Mouse (Mus musculus) liver, postnatal 0 days (tissue): ENCODE measurements around the gene Ubr3. TPM values are rescaled to one million over a fixed set of nuclear protein-coding genes. Genes with fewer than 3 reads are reported as not detected.

Source experiments
- ATAC-seq: fragments of 200-750 bp; cut with Nextera tagmentation; 2 replicates; pipeline ENCODE4 v1.8.0; 2017; ENCODE audit warnings: mild to moderate bottlenecking, moderate library complexity
- DNase-seq: peaks from one replicate; pipeline ENCODE4 v3.0.0-alpha.2; 2016
- H3K27ac ChIP-seq: fragments of 300-500 bp; sonication (generic); 2 replicates; pipeline ENCODE4 v1.5.1; 2014; ENCODE audit warnings: antibody characterized with exemption, moderate library complexity, mild to moderate bottlenecking, low read depth
- H3K27me3 ChIP-seq: fragments of 300-500 bp; sonication (generic); 2 replicates; pipeline ENCODE4 v1.6.1; 2014; ENCODE audit warnings: low read length, control low read depth, mixed read lengths; ENCODE audit not compliant: insufficient read depth
- H3K36me3 ChIP-seq: fragments of 300-500 bp; sonication (generic); replicated peaks from 2 replicates; pipeline ENCODE4 v1.6.1; 2014; ENCODE audit warnings: mild to moderate bottlenecking, control low read depth, low read length, moderate library complexity, mixed read lengths; ENCODE audit not compliant: insufficient read depth
- H3K4me1 ChIP-seq: fragments of 300-500 bp; sonication (generic); 2 replicates; pipeline ENCODE4 v1.6.1; 2014; ENCODE audit warnings: antibody characterized with exemption, mild to moderate bottlenecking, control low read depth; ENCODE audit not compliant: insufficient read depth
- H3K4me2 ChIP-seq: fragments of 300-500 bp; sonication (generic); 2 replicates; pipeline ENCODE4 v1.6.1; 2014; ENCODE audit warnings: low read depth, mild to moderate bottlenecking, low read length, moderate library complexity, mixed read lengths
- H3K4me3 ChIP-seq: fragments of 300-500 bp; sonication (generic); 2 replicates; pipeline ENCODE4 v1.5.1; 2014; ENCODE audit warnings: low read depth, low read length
- H3K9ac ChIP-seq: fragments of 300-500 bp; sonication (generic); replicated peaks from 2 replicates; pipeline ENCODE4 v1.6.1; 2014; ENCODE audit warnings: mild to moderate bottlenecking, moderate library complexity
- H3K9me3 ChIP-seq: fragments of 300-500 bp; sonication (generic); 2 replicates; pipeline ENCODE4 v1.6.1; 2016; ENCODE audit warnings: mild to moderate bottlenecking, control low read depth, low read length, mixed read lengths
- CTCF ChIP-seq: sonication (generic); IDR thresholded peaks from 2 replicates; pipeline ENCODE4 v1.5.1; 2016; ENCODE audit warnings: antibody characterized with exemption, low read depth
- EP300 ChIP-seq: IDR thresholded peaks from 2 replicates; pipeline ENCODE4 v1.6.1; 2016; ENCODE audit warnings: antibody characterized with exemption, low read depth, mild to moderate bottlenecking
- WGBS: fragments of 180-500 bp; shearing (Covaris S2); extraction: QIAGEN DNeasy Blood & Tissue Kit; methylation state at CpG from one replicate; pipeline ENCODE4 v1.1.7; 2014; ENCODE audit not compliant: insufficient replicate concordance; 5-methylcytosine and 5-hydroxymethylcytosine counted together
- polyA plus RNA-seq: library from polyadenylated mRNA; unstranded; fragments of >200 nt; fragmentation: Nextera tagmentation; extraction: Ambion mirVana; gene quantifications from 2 replicates; pipeline ENCODE4 v1.2.1, GENCODE M21; 2015

The Ubr3 gene
- polyA plus RNA-seq, 1 experiment from 2014 or later: 5.7 TPM

- Histone ChIP-seq H3K27me3 (no peaks in the 10 kb centered on the region), H3K4me1 (no peaks in the 10 kb centered on the region), H3K4me2 (no peak overlapping the region; the same call in 1 of the 2 replicates), H3K27ac (no peak overlapping the region), H3K4me3 (no peak overlapping the region), H3K9me3 (no peaks in the 10 kb centered on the region), H3K36me3 (no peaks in the 10 kb centered on the region), H3K9ac (no peak overlapping the region)
- ATAC-seq (no peak), DNase-seq (no peak)
- no peak for TF ChIP-seq CTCF
- no peak for TF ChIP-seq EP300
- 53% methylated on average over 11 of the region's 11 CpGs for WGBS
Observed at GRCm38 (mm10) chr2:70047868-70048267, 150.8 kb downstream of the Ubr3 start.

- 83% methylated on average over 9 of the region's 9 CpGs for WGBS
- no peaks in the 10 kb centered on the region for H3K4me1 ChIP-seq
- no peaks in the 10 kb centered on the region for H3K27me3 ChIP-seq
- ATAC-seq (no peak), DNase-seq (no peak)
- no peak overlapping the region for H3K9ac ChIP-seq
- no peak overlapping the region for H3K4me2 ChIP-seq
- no peaks in the 10 kb centered on the region for H3K36me3 ChIP-seq
- no peak for TF ChIP-seq EP300
- no peak for TF ChIP-seq CTCF
- H3K9me3 ChIP-seq: no peaks in the 10 kb centered on the region
- no peak overlapping the region for H3K4me3 ChIP-seq
- no peak overlapping the region for H3K27ac ChIP-seq
Observed at GRCm38 (mm10) chr2:70053803-70054202, 156.8 kb downstream of the Ubr3 start.

GRCm38 (mm10) chr2:70058201-70058600 is 161.2 kb downstream of the Ubr3 start:
- H3K4me3 ChIP-seq: no peak overlapping the region
- no peaks in the 10 kb centered on the region for H3K9me3 ChIP-seq
- DNase-seq: no peak
- no peak overlapping the region for H3K27ac ChIP-seq
- no peaks in the 10 kb centered on the region for H3K36me3 ChIP-seq
- no peaks in the 10 kb centered on the region for H3K4me1 ChIP-seq
- no peaks in the 10 kb centered on the region for H3K27me3 ChIP-seq
- H3K9ac ChIP-seq: no peak overlapping the region
- H3K4me2 ChIP-seq: no peak overlapping the region
- TF ChIP-seq EP300 (no peak), CTCF (no peak)
- ATAC-seq: no peak
- WGBS: 71% methylated on average over 4 of the region's 4 CpGs

- Histone ChIP-seq H3K27me3 (no peaks in the 10 kb centered on the region), H3K4me1 (no peaks in the 10 kb centered on the region), H3K9me3 (no peaks in the 10 kb centered on the region), H3K4me3 (no peak overlapping the region), H3K36me3 (no peaks in the 10 kb centered on the region), H3K4me2 (no peak overlapping the region), H3K9ac (no peak overlapping the region), H3K27ac (no peak overlapping the region)
- 67% methylated on average over 11 of the region's 11 CpGs for WGBS
- no peak for DNase-seq
- ATAC-seq: no peak
- TF ChIP-seq EP300 (no peak), CTCF (no peak)
Observed at GRCm38 (mm10) chr2:70060359-70061345, 163.6 kb downstream of the Ubr3 start.

- WGBS: 68% methylated on average over 6 of the region's 6 CpGs
- H3K4me2 ChIP-seq: no peak overlapping the region
- H3K9ac ChIP-seq: no peak overlapping the region
- ATAC-seq: no peak
- no peaks in the 10 kb centered on the region for H3K9me3 ChIP-seq
- no peak for DNase-seq
- H3K36me3 ChIP-seq: no peaks in the 10 kb centered on the region
- TF ChIP-seq EP300 (no peak), CTCF (no peak)
- H3K4me1 ChIP-seq: no peaks in the 10 kb centered on the region
- H3K27ac ChIP-seq: no peak overlapping the region
- H3K4me3 ChIP-seq: no peak overlapping the region
- H3K27me3 ChIP-seq: no peaks in the 10 kb centered on the region
Observed at GRCm38 (mm10) chr2:70065116-70065515, 168.1 kb downstream of the Ubr3 start.

- ATAC-seq: no peak
- no peak overlapping the region for H3K27ac ChIP-seq
- H3K9me3 ChIP-seq: no peaks in the 10 kb centered on the region
- no peak overlapping the region for H3K4me2 ChIP-seq
- H3K4me1 ChIP-seq: no peaks in the 10 kb centered on the region
- WGBS: 73% methylated on average over 7 of the region's 7 CpGs
- no peaks in the 10 kb centered on the region for H3K27me3 ChIP-seq
- no peaks in the 10 kb centered on the region for H3K36me3 ChIP-seq
- H3K9ac ChIP-seq: no peak overlapping the region
- TF ChIP-seq EP300 (no peak), CTCF (no peak)
- no peak for DNase-seq
- no peak overlapping the region for H3K4me3 ChIP-seq
Observed at GRCm38 (mm10) chr2:70065729-70066300, 168.8 kb downstream of the Ubr3 start.
